Mouse (Mus musculus) liver, embryonic 13.5 days (tissue): Measurements from ENCODE around the gene Gna15. TPM values are rescaled to one million over a fixed set of nuclear protein-coding genes. Genes with fewer than 3 reads are reported as not detected.

Source experiments
- ATAC-seq: fragments of 200-750 bp; cut with Nextera tagmentation; 2 replicates; pipeline ENCODE4 v1.8.0; 2017; ENCODE audit warnings: low read depth, mild to moderate bottlenecking, moderate number of reproducible peaks, moderate library complexity
- DNase-seq: peaks from one replicate; pipeline ENCODE4 v3.0.0; 2022
- H3K27ac ChIP-seq: fragments of 300-500 bp; sonication (generic); 2 replicates; pipeline ENCODE4 v1.5.1; 2015; ENCODE audit warnings: moderate library complexity, mild to moderate bottlenecking, inconsistent platforms
- H3K27me3 ChIP-seq: fragments of 300-500 bp; sonication (generic); 2 replicates; pipeline ENCODE4 v1.6.1; 2015; ENCODE audit warnings: mild to moderate bottlenecking, inconsistent platforms
- H3K36me3 ChIP-seq: fragments of 300-500 bp; sonication (generic); 2 replicates; pipeline ENCODE4 v1.6.1; 2015; ENCODE audit warnings: mild to moderate bottlenecking, inconsistent platforms
- H3K4me1 ChIP-seq: fragments of 300-500 bp; sonication (generic); replicated peaks from 2 replicates; pipeline ENCODE4 v1.6.1; 2015; ENCODE audit warnings: inconsistent platforms
- H3K4me2 ChIP-seq: fragments of 300-500 bp; sonication (generic); 2 replicates; pipeline ENCODE4 v1.6.1; 2015; ENCODE audit warnings: inconsistent platforms, mild to moderate bottlenecking, moderate library complexity
- H3K4me3 ChIP-seq: fragments of 300-500 bp; sonication (generic); replicated peaks from 2 replicates; pipeline ENCODE4 v1.5.1; 2015; ENCODE audit warnings: mild to moderate bottlenecking, inconsistent platforms
- H3K9ac ChIP-seq: fragments of 300-500 bp; sonication (generic); 2 replicates; pipeline ENCODE4 v1.6.1; 2015; ENCODE audit warnings: mild to moderate bottlenecking, inconsistent platforms
- H3K9me3 ChIP-seq: fragments of 300-500 bp; sonication (generic); replicated peaks from 2 replicates; pipeline ENCODE4 v1.6.1; 2016; ENCODE audit warnings: inconsistent platforms
- WGBS: fragments of 180-500 bp; shearing (Covaris S2); methylation state at CpG from one replicate; pipeline ENCODE4 v1.1.7; 2015; ENCODE audit not compliant: insufficient replicate concordance; 5-methylcytosine and 5-hydroxymethylcytosine counted together
- polyA plus RNA-seq: library from polyadenylated mRNA; unstranded; fragments of >200 nt; fragmentation: Nextera tagmentation; extraction: Ambion mirVana; gene quantifications from 2 replicates; pipeline ENCODE4 v1.2.1, GENCODE M21; 2015

Gene Gna15
- 7.2 and 7.5 TPM in 2 replicates for polyA plus RNA-seq

DNA sequence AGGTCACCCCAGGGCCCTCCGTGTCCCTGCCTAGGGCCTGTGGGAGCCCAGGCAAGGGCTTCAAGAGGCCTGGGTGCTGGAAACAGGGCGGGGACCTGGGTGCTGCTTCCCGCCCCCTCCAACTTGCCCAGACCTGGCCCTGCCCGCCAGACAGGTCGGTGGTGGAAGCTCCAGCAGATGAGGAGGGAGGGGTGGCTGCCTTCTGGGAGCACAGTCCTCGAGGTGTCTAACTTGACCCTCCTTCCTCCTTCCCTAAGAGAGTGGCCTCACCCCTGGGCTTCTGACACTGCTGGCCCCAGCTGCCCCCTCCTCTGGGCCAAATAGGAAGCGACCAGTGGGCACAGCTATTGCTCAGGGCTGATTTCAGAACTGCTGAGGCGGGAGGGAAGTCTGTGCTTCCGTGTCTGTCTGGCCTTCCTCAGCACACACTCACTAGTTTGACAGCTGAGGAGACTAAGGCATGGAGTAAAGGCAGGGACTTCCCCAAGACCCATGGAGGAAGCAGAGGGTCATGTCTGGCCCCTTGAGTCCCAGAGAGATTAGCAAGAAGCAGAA is at the start of gene Gna15:
Gene Gna15 (minus strand): TSS at position 175 of the 555 bp plus-strand sequence.
- peak; percentile 52 for ATAC-seq
- WGBS: 11% methylated on average over 9 of the region's 9 CpGs
- no peak for DNase-seq
- H3K27ac ChIP-seq: peak within 1 kb of the TSS; percentile 76
- H3K4me3 ChIP-seq: peak within 1 kb of the TSS; percentile 52
- peak within 1 kb of the TSS; percentile 72 for H3K4me2 ChIP-seq
- H3K36me3 ChIP-seq: peaks cover 3% of the 10 kb centered on the region
- H3K9me3 ChIP-seq: no peaks in the 10 kb centered on the region
- no peaks in the 10 kb centered on the region for H3K27me3 ChIP-seq
- H3K4me1 ChIP-seq: peaks cover 52% of the 10 kb centered on the region
- H3K9ac ChIP-seq: peak within 1 kb of the TSS; percentile 72

DNA sequence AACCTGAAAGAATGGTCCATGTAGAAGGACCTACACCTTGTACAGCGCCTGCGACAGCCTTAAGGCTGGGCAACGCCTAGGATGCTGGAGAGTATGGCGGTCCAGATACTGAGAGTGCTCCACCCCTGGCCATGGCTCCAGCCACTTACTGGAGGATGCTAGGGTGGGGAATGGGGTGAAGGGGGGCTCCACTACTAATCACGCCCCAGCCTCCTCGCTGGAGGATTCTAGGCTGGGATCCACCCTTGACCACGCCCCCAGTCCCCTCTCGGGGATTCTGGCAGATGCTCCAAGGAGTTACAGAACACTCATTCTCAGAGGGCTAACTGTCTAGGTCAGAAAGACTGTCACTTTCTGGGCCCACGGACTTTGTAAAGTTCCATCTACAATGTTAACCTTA is 49.0 kb upstream of the Gna15 start:
- Histone ChIP-seq H3K36me3 (no peaks in the 10 kb centered on the region), H3K4me1 (peaks cover 76% of the 10 kb centered on the region), H3K4me3 (peak overlapping the region; percentile 66), H3K4me2 (peak overlapping the region; percentile 78), H3K27me3 (peaks cover 66% of the 10 kb centered on the region), H3K9me3 (no peaks in the 10 kb centered on the region), H3K27ac (peak overlapping the region; percentile 71), H3K9ac (peak overlapping the region; percentile 59; the same call in 1 of the 2 replicates)
- peak; percentile 78 for ATAC-seq
- peak; percentile 71 for DNase-seq
- 8% methylated on average over 9 of the region's 9 CpGs for WGBS

DNA sequence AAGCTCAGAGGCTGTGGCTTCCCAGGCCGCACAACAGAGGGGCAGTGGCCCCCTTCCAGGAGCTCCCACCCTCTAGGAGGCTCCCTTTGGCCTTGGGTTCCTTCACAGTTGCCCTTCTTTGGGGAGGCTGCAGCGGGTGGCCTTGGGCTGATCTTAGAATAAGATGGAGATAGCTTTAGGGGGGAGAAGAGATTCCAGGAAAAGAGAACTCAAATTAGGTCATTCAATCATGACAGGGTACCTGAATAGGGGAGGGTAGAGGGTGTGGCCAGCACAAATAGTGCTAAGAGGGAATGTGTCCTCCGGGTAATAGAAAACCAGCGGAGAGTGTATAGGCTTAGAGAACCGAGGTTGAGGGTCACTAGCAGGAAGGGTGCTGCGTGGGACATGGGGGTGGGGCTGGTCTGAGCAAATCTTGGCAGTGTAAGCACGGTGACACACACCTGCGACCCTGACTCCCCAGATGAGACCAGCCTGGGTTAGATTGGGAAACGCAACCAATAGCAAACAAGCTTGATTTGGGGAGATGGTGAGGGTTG is 48.2 kb upstream of the Gna15 start:
- DNase-seq (no peak), ATAC-seq (peak; percentile 0; the same call in 1 of the 2 replicates)
- H3K36me3 ChIP-seq: no peaks in the 10 kb centered on the region
- no peaks in the 10 kb centered on the region for H3K9me3 ChIP-seq
- WGBS: 12% methylated on average over 9 of the region's 9 CpGs
- peak overlapping the region; percentile 66 for H3K4me3 ChIP-seq
- peak overlapping the region; percentile 78 for H3K4me2 ChIP-seq
- peaks cover 81% of the 10 kb centered on the region for H3K4me1 ChIP-seq
- peaks cover 58% of the 10 kb centered on the region for H3K27me3 ChIP-seq
- H3K27ac ChIP-seq: peak overlapping the region; percentile 71
- peak overlapping the region; percentile 59 for H3K9ac ChIP-seq

DNA sequence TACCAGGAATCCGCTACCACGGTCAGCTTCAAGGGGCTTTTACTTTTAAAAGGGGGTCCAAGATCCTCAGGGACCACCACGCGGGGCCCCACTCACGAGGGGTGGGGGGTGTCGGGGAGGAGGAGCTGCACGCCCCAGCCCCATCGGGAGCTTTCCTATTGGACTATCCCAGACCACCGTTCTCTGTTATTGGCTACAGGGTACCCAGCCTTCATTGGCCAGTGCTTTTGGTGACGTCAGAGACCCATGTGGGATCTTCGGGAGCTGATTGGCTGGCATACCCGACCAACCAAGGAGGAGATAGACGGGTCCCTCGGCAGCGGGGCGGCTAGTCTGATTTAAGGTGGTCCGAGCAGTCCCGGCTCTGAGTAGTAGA is 47.5 kb upstream of the Gna15 start:
- Histone ChIP-seq H3K4me3 (peak overlapping the region; percentile 66), H3K9me3 (no peaks in the 10 kb centered on the region), H3K36me3 (peaks cover 2% of the 10 kb centered on the region; the same call in 1 of the 2 replicates), H3K27me3 (peaks cover 51% of the 10 kb centered on the region), H3K9ac (peak overlapping the region; percentile 72), H3K4me1 (peaks cover 82% of the 10 kb centered on the region), H3K4me2 (peak overlapping the region; percentile 78), H3K27ac (peak overlapping the region; percentile 76)
- ATAC-seq (peak; percentile 85), DNase-seq (peak; percentile 94)
- WGBS: 0% methylated on average over 18 of the region's 18 CpGs

DNA sequence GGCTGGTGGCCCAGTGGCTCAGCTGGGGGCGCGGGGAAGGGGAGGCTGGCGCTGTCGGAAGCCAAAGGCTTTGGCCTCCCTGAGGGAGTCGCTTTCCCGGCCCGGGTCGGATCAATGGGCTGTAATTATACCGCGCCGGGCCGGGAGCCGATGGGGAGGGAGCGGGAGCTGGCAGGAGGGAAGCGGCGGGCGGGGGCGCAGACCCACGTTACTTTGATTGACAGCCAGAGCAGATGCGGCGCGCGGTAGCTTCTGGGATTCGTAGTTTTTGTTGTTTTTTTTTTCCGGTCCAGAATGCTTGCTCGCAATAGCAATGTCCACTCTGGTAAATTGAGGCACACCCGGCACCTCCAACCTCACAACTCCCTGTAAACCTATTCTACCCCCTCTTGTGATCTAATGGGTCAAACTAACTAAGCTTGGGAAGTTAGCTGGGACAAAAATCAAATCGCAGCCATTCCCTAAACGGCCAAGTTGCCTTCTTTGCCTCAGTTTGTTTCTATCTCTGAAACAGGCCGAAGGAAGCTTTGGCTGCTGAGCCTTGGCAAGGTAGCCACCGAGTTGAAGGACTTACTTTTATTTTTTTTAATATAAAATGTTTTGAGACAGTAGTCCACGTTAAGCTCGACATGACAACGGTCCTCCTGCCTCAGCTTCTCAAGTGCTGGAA is 46.9 kb upstream of the Gna15 start:
- Histone ChIP-seq H3K36me3 (peaks cover 7% of the 10 kb centered on the region), H3K4me3 (peak overlapping the region; percentile 66), H3K4me2 (peak overlapping the region; percentile 78), H3K27me3 (peaks cover 46% of the 10 kb centered on the region), H3K9ac (peak overlapping the region; percentile 72), H3K4me1 (peaks cover 83% of the 10 kb centered on the region), H3K9me3 (no peaks in the 10 kb centered on the region), H3K27ac (peak overlapping the region; percentile 76)
- DNase-seq (peak; percentile 83), ATAC-seq (peak; percentile 19)
- WGBS: under 1% methylated on average over 34 of the region's 34 CpGs

DNA sequence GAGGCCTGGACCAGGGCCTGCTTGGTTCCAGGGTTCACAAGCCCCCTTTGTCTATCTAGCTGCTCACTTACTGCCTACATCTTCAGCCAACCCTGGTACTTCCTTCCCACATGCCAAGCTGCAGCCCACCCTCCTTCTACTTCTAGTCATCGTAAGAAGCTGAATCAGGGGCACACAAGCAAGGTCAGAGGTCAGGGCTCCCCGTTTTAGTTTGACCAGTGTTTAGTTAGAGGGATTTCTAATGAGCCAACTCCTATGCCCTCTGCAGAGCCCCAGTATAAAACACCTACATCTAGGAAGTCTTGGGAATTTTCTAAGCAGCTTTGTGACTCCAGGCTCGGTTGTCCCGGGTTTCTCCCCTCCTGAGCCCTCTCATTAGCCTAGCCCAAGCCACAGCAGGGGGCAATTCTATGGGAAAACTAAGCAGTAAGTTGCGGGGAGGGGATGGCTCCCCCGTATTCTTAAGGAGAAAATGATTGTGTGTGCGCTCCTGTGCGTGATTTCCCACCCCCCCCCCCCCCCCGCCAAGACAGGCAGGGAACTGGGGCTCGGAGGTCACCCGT is 46.3 kb upstream of the Gna15 start:
- Histone ChIP-seq H3K27ac (peak overlapping the region; percentile 76), H3K4me1 (peaks cover 83% of the 10 kb centered on the region), H3K4me3 (peak overlapping the region; percentile 66), H3K9ac (peak overlapping the region; percentile 72), H3K4me2 (peak overlapping the region; percentile 78), H3K36me3 (peaks cover 14% of the 10 kb centered on the region), H3K9me3 (no peaks in the 10 kb centered on the region), H3K27me3 (peaks cover 39% of the 10 kb centered on the region)
- DNase-seq (no peak), ATAC-seq (no peak)
- WGBS: 13% methylated on average over 10 of the region's 11 CpGs

DNA sequence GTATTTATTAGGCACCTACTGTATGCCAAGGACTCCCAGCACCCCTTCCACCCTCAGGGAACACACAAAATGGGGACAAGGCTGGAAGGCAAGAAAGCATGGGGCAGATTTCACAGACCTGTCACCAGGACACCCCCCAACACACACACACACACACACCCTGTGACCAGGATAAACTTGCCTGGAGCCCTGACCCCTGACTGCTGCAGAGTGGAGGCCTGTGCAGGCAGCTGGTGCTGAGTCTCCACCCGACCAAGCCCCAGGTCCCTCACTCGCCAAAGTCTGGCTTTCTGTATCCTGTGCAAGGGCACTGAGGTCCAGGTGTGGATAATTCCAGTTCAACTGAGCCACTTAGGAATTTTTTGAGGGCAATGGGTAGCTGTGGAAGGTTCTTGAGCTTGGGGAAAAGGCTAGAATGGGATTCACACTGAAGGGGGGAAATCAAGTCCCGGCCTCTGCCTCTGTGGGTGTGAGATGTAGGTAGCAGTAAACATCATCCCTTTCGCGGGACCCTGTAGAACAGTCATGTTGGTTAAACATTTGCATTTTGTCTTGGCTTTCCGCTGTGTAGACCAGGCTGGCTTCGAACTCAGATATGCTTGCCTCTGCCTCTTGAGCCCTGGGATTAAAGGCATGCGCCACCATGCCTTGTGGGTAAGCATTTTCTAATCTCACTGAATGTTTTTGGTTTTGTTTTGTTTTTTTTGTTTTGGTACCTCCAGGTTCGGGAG is 45.6 kb upstream of the Gna15 start:
- WGBS: 64% methylated on average over 9 of the region's 9 CpGs
- H3K4me2 ChIP-seq: no peak overlapping the region

DNA sequence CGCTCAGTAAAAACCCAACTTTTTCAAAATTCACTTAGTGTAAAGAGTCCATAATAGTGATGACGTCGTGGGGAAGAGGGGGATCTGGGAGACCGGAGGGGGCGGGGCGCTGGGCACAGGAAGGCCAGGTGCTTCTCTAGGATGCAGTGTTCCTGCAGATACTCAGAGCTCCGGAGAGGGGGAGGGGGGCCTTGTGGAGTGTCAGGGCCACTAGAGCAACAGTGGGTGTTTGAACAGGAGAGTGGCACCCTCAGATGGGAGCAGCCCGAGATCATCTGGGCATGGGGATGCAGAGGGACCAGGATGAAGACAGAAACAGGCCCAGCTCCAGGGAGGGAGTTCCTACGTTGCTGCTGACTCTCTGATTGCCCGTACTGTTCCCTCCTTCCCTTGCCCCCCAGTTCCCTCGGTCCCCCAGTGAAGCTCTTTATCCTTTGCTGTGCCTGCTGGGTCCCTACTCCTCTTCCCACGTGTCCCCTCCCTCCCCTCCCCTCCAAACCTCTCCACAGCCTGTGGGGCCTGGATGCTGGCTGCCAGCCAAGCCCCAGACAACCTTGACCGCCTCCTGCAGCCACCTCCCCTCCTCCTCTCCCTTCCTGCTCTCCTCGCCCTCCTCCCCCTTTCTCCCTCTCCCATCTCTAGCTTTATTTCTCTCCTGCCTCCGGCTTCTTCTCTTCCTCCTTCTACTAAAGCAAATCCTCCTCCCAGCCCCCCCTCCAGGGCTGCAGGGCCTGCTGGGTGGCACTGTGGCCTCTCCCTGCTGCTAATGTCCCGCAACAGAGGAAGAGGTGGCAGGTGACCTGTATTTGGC is 44.6 kb upstream of the Gna15 start:
- no peak for DNase-seq
- Histone ChIP-seq H3K27me3 (peaks cover 22% of the 10 kb centered on the region), H3K4me1 (peaks cover 83% of the 10 kb centered on the region), H3K27ac (peak overlapping the region; percentile 41), H3K9ac (no peak overlapping the region), H3K9me3 (no peaks in the 10 kb centered on the region), H3K4me3 (no peak overlapping the region), H3K36me3 (peaks cover 29% of the 10 kb centered on the region), H3K4me2 (no peak overlapping the region)
- 29% methylated on average over 16 of the region's 16 CpGs for WGBS
- no peak for ATAC-seq

More for the DNA sequence above, 45.6 kb upstream of the Gna15 start:
- H3K27ac ChIP-seq: peak overlapping the region; percentile 41; the same call in 1 of the 2 replicates
- peaks cover 33% of the 10 kb centered on the region for H3K27me3 ChIP-seq
- no peak for ATAC-seq
- DNase-seq: no peak
- H3K36me3 ChIP-seq: peaks cover 20% of the 10 kb centered on the region
- H3K9me3 ChIP-seq: no peaks in the 10 kb centered on the region
- no peak overlapping the region for H3K4me3 ChIP-seq
- 0 out of 2 replicates have a peak overlapping the region, but pooled peaks have one; percentile 72 for H3K9ac ChIP-seq
- H3K4me1 ChIP-seq: peaks cover 83% of the 10 kb centered on the region

DNA sequence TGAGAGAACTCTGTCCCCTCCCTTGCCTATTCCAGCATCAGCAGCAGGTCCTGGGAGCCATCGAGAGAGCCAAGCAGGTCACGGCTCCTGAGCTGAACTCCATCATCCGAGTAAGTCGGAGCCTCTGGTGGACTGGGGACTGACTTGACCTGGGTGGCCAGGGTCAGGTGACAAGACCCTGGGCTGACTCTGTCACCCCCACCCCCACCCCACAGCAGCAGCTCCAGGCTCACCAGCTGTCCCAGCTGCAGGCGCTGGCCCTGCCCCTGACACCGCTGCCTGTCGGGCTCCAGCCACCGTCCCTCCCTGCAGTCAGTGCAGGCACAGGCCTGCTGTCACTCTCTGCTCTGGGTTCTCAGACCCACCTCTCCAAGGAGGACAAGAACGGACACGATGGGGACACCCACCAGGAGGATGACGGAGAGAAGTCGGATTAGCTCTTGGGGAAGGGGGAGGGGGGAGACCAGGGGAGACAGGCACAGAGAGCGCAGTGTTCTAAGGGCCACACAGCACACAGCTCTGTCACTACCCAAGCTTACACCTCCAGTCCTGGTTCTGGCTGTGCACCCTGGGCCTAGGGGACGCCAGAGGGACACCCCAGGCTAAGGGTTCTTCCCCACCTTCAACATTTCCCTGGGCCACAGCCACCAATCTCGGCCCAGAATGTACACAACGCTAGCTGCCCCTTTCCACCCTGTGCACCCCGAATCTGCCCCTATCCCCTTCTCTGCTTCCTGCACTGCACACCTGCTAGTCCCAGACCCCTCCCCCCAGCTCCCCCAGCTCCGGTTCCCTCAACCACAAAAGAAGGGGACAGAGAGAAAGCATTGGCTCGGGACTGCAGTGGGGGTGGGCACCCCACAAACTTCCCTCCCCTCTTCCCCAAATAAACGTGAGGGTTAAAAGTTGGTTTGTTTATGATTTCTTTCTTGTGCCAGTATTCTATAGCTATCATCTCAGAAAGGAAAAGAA is 41.5 kb upstream of the Gna15 start:
- DNase-seq (no peak), ATAC-seq (no peak)
- H3K9me3 ChIP-seq: no peaks in the 10 kb centered on the region
- no peak overlapping the region for H3K4me3 ChIP-seq
- H3K9ac ChIP-seq: no peak overlapping the region
- WGBS: 70% methylated on average over 20 of the region's 20 CpGs
- H3K4me2 ChIP-seq: no peak overlapping the region
- no peak overlapping the region for H3K27ac ChIP-seq
- H3K36me3 ChIP-seq: peaks cover 51% of the 10 kb centered on the region
- peaks cover 90% of the 10 kb centered on the region for H3K4me1 ChIP-seq
- peaks cover 9% of the 10 kb centered on the region; the same call in 1 of the 2 replicates for H3K27me3 ChIP-seq
